Mouse (Mus musculus) forelimb bud, embryonic 11.5 days (tissue): ENCODE results near the gene Rhox3a2.
"Not testable (repeated sequence)": the region's sequence is repeated elsewhere in the genome, so short reads cannot be mapped to it uniquely, and the experiment has no call there.

Experiments
- DNase-seq: peaks from one replicate; pipeline ENCODE4 v3.0.0-alpha.2; 2012; ENCODE audit warnings: low read depth, low spot score

Rhox3a2 gene

DNA sequence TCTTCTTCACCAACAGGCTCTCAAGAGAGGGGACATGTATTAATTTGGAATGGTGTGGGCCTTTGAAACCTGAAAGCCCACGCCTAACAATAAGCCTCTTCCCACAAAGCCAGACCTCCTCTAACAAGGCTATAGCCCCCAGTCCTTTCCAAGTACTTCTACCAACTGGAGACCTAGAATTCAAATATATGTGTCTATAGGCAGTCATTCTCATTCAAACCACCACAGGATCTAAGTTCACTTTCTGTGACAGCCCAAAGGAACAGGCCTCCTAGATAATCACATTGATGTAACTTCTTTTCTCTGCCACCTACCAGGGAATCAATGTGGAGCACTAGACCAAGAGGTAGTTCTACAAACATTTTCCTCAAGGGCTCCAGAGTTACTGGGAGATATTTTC is at the start of gene Rhox3a2:
TSS of gene Rhox3a2 (plus strand) at position 301 of the 400 bp plus-strand sequence.
- DNase-seq = not testable (repeated sequence)

DNA sequence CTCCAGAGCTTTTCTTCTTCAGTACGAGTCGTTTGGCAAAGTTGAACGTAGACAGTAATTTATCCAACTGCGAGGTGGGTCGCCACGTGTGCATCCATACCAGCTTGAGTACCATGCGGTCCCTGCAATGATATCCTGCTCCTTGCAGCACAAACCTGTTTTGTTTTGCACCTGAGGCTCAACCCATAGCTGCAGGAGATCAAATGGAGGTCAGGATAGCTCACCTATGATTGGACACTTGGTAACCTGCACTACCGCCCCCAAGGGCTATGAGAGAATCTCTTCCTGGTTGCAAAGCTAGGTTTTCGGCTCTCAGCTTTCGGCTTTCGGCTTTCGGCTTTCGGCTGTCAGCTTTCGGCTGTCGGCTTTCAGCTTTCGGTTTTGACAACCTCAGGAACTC is 10.7 kb downstream of the Rhox3a2 start, which contains the start of gene Rhox4a2:
TSS of gene Rhox4a2 (plus strand) at position 301 of the 400 bp plus-strand sequence.
- DNase-seq = not testable (repeated sequence)

DNA sequence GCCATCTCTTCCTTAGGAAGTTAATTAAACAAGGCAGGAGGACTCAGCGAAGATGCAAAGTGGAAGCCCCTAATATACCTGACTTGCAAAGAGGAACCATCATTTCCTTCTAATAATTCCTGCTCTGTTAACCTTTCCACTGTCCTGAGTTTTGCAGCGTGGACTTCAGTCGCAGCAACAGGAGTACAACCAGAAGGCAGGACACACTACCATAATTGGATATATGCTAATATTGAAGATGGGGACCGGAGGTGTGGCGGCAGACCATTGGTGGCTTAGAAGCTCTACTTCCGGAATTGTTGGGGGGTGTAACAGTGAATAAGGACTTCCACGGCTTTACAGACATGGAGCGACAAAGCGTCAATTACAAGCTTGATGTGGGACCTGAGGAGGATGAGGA is 31.9 kb downstream of the Rhox3a2 start, which contains the start of gene Rhox2b:
TSS of gene Rhox2b (plus strand) at position 301 of the 400 bp plus-strand sequence.
- DNase-seq = not testable (repeated sequence)

DNA sequence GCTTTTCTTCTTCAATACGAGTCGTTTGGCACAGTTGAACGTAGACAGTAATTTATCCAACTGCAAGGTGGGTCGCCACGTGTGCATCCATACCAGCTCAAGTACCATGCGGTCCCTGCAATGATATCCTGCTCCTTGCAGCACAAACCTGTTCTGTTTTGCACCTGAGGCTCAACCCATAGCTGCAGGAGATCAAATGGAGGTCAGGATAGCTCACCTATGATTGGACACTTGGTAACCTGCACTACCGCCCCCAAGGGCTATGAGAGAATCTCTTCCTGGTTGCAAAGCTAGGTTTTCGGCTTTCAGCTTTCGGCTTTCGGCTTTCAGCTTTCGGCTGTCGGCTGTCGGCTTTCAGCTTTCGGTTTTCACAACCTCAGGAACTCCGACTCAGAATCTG is 52.4 kb downstream of the Rhox3a2 start, which contains the start of gene Rhox4b:
TSS of gene Rhox4b (plus strand) at position 301 of the 400 bp plus-strand sequence.
- DNase-seq = not testable (repeated sequence)
